Mouse (Mus musculus) kidney, adult 2 months (tissue): ENCODE measurements around the gene Igsf8. TPM values are rescaled to one million over a fixed set of nuclear protein-coding genes. Genes with fewer than 3 reads are reported as not detected.

Experiments
- DNase-seq: peaks from one replicate; pipeline ENCODE4 v3.0.0; 2021
- H3K27ac ChIP-seq: fragments of 200-500 bp; 2 replicates; pipeline ENCODE4 v1.5.1; 2012; ENCODE audit warnings: low read depth, low read length, control low read depth, inconsistent platforms; ENCODE audit not compliant: insufficient read depth
- H3K27me3 ChIP-seq: fragments of 200-500 bp; replicated peaks from 2 replicates; pipeline ENCODE4 v1.6.1; 2012; ENCODE audit warnings: mild to moderate bottlenecking, moderate library complexity, low read length, inconsistent platforms; ENCODE audit not compliant: control insufficient read depth, insufficient read depth
- H3K36me3 ChIP-seq: fragments of 200-500 bp; 2 replicates; pipeline ENCODE4 v1.6.1; 2012; ENCODE audit warnings: mild to moderate bottlenecking, moderate library complexity, low read length, inconsistent platforms; ENCODE audit not compliant: control insufficient read depth, insufficient read depth
- H3K4me1 ChIP-seq: fragments of 200-500 bp; 2 replicates; pipeline ENCODE4 v1.6.1; 2011; ENCODE audit warnings: low read length; ENCODE audit not compliant: control insufficient read depth, insufficient read depth
- H3K4me3 ChIP-seq: fragments of 200-500 bp; 2 replicates; pipeline ENCODE4 v1.5.1; 2011; ENCODE audit warnings: mild to moderate bottlenecking, low read depth, low read length, control low read depth; ENCODE audit not compliant: insufficient read depth
- CTCF ChIP-seq: fragments of 200-500 bp; conservative IDR thresholded peaks from 2 replicates; pipeline ENCODE4 v1.5.1; 2011; ENCODE audit warnings: low read depth, mild to moderate bottlenecking, control low read depth, low read length, moderate library complexity, mixed read lengths; ENCODE audit not compliant: insufficient read depth, insufficient read length
- POLR2A ChIP-seq: fragments of 200-500 bp; IDR thresholded peaks from one replicate; pipeline ENCODE4 v1.6.1; 2011; ENCODE audit warnings: low read depth, low read length, control low read depth
- WGBS: fragments of 180-500 bp; shearing (Covaris S2); methylation state at CpG from one replicate; pipeline ENCODE4 v1.1.7; 2018; 5-methylcytosine and 5-hydroxymethylcytosine counted together
- polyA plus RNA-seq: library from polyadenylated mRNA; depleted of rRNA; stranded (reverse); fragments of >200 nt; gene quantifications from 2 replicates; pipeline ENCODE4 v1.2.3, GENCODE M21; 2012

Igsf8 gene
- polyA plus RNA-seq, 1 experiment: 54.3 TPM

- Histone ChIP-seq H3K27ac (no peak overlapping the region), H3K4me1 (no peaks in the 10 kb centered on the region), H3K27me3 (no peaks in the 10 kb centered on the region), H3K4me3 (no peak overlapping the region), H3K36me3 (no peaks in the 10 kb centered on the region)
- 95% methylated on average over 6 of the region's 6 CpGs for WGBS
- no peak for DNase-seq
- TF ChIP-seq POLR2A (no peak), CTCF (no peak)
Measured at GRCm38 (mm10) chr1:172283073-172283472, 21.6 kb downstream of the Igsf8 start.

- 93% methylated on average over 14 of the region's 14 CpGs for WGBS
Measured at GRCm38 (mm10) chr1:172284221-172284620, 22.8 kb downstream of the Igsf8 start.

GRCm38 (mm10) chr1:172286740-172287139, 25.3 kb downstream of the Igsf8 start:
- DNase-seq: no peak
- Histone ChIP-seq H3K4me1 (no peaks in the 10 kb centered on the region), H3K27me3 (no peaks in the 10 kb centered on the region), H3K27ac (no peak overlapping the region), H3K36me3 (no peaks in the 10 kb centered on the region), H3K4me3 (no peak overlapping the region)
- TF ChIP-seq CTCF (no peak), POLR2A (no peak)
- 84% methylated on average over 5 of the region's 5 CpGs for WGBS

More at GRCm38 (mm10) chr1:172284221-172284620, 22.8 kb downstream of the Igsf8 start:
- no peaks in the 10 kb centered on the region for H3K36me3 ChIP-seq
- no peak overlapping the region for H3K4me3 ChIP-seq
- H3K27me3 ChIP-seq: no peaks in the 10 kb centered on the region
- TF ChIP-seq POLR2A (no peak), CTCF (no peak)
- no peak overlapping the region for H3K27ac ChIP-seq
- no peaks in the 10 kb centered on the region for H3K4me1 ChIP-seq
- DNase-seq: no peak

- no peak overlapping the region for H3K27ac ChIP-seq
- no peak overlapping the region for H3K4me3 ChIP-seq
- H3K36me3 ChIP-seq: no peaks in the 10 kb centered on the region
- DNase-seq: no peak
- H3K4me1 ChIP-seq: no peaks in the 10 kb centered on the region
- TF ChIP-seq POLR2A (no peak), CTCF (no peak)
- no peaks in the 10 kb centered on the region for H3K27me3 ChIP-seq
- WGBS: 81% methylated on average over 11 of the region's 11 CpGs
Measured at GRCm38 (mm10) chr1:172288900-172289616, 27.6 kb downstream of the Igsf8 start.

GRCm38 (mm10) chr1:172289617-172289946, 28.1 kb downstream of the Igsf8 start:
- DNase-seq: no peak
- no peak for TF ChIP-seq POLR2A
- no peak for TF ChIP-seq CTCF
- 44% methylated on average over 3 of the region's 3 CpGs for WGBS
- no peak overlapping the region for H3K4me3 ChIP-seq
- no peaks in the 10 kb centered on the region for H3K4me1 ChIP-seq
- no peak overlapping the region for H3K27ac ChIP-seq
- H3K36me3 ChIP-seq: no peaks in the 10 kb centered on the region
- H3K27me3 ChIP-seq: no peaks in the 10 kb centered on the region

- Histone ChIP-seq H3K4me3 (no peak overlapping the region), H3K27me3 (no peaks in the 10 kb centered on the region), H3K36me3 (no peaks in the 10 kb centered on the region), H3K4me1 (no peaks in the 10 kb centered on the region), H3K27ac (no peak overlapping the region)
- no peak for DNase-seq
- TF ChIP-seq POLR2A: no peak
- TF ChIP-seq CTCF: no peak
- 76% methylated on average over 2 of the region's 2 CpGs for WGBS
Measured at GRCm38 (mm10) chr1:172292880-172293279, 31.4 kb downstream of the Igsf8 start.

- TF ChIP-seq CTCF (no peak), POLR2A (no peak)
- Histone ChIP-seq H3K36me3 (no peaks in the 10 kb centered on the region), H3K27ac (no peak overlapping the region), H3K4me3 (no peak overlapping the region), H3K27me3 (no peaks in the 10 kb centered on the region), H3K4me1 (no peaks in the 10 kb centered on the region)
- WGBS: 90% methylated on average over 11 of the region's 11 CpGs
- DNase-seq: no peak
Measured at GRCm38 (mm10) chr1:172293449-172293848, 32.0 kb downstream of the Igsf8 start.
